ENCODE assay signal across 8 mouse cellular contexts in genomic region chr2:69897618-69898575, GRCm38 (mm10). TPM values are rescaled to one million over a fixed set of nuclear protein-coding genes. Genes with fewer than 3 reads are reported as not detected.
DNase-seq lines count a peak whose midpoint lies in the region; ATAC-seq and TF ChIP-seq lines count a peak whose summit lies in the region.

No protein-coding gene starts in this region.

- DNase-seq in G1E (ENCODE audit: low spot score) = peak; percentile 32
- DNase-seq in cerebellum, adult 11-12 months = peak; percentile 60
- DNase-seq in heart, postnatal 36 days = peak; percentile 46 to 65
- peak; percentile 33 to 65 for DNase-seq in layer of hippocampus, adult 2 months (ENCODE audit: low spot score in 2 of 2)
- peak; percentile 60 for DNase-seq in lung, adult 2 months
- DNase-seq in testis, postnatal 10 days (ENCODE audit: low spot score) = peak; percentile 69

- H3K9ac ChIP-seq in forebrain, embryonic 16.5 days (replicated peaks; ENCODE audit: low read depth, low read length) = peak overlapping the region; percentile 91
- H3K9ac ChIP-seq in neural tube, embryonic 15.5 days (replicated peaks) = peak overlapping the region; percentile 99

- peak overlapping the region; percentile 100 for H3K4me3 ChIP-seq in G1E (ENCODE audit: low read depth, low read length)
- peak overlapping the region; percentile 97 for H3K4me3 ChIP-seq in forebrain, embryonic 16.5 days (replicated peaks; ENCODE audit: low read length)
- peak overlapping the region; percentile 94 for H3K4me3 ChIP-seq in layer of hippocampus, adult 2 months
- peak overlapping the region; percentile 94 for H3K4me3 ChIP-seq in lung, adult 2 months (replicated peaks; ENCODE audit: extremely low read depth, low read depth, low read length)
- H3K4me3 ChIP-seq in neural tube, embryonic 15.5 days (replicated peaks) = peak overlapping the region; percentile 98

- no peaks in the 10 kb centered on the region for H3K27me3 ChIP-seq in G1E (ENCODE audit: insufficient read depth, low read length)
- H3K27me3 ChIP-seq in forebrain, embryonic 16.5 days (replicated peaks; ENCODE audit: control insufficient read depth, insufficient read depth, low read length) = no peaks in the 10 kb centered on the region
- H3K27me3 ChIP-seq in neural tube, embryonic 15.5 days (replicated peaks) = no peaks in the 10 kb centered on the region

- H3K36me3 ChIP-seq in G1E (replicated peaks) = peaks cover 26% of the 10 kb centered on the region
- no peaks in the 10 kb centered on the region; the same call in 1 of the 2 replicates for H3K36me3 ChIP-seq in forebrain, embryonic 16.5 days (ENCODE audit: control insufficient read depth, insufficient read depth)
- H3K36me3 ChIP-seq in neural tube, embryonic 15.5 days = no peaks in the 10 kb centered on the region

- peaks cover 33% of the 10 kb centered on the region for H3K4me1 ChIP-seq in G1E (ENCODE audit: insufficient read depth, low read depth, low read length)
- peaks cover 16% of the 10 kb centered on the region for H3K4me1 ChIP-seq in forebrain, embryonic 16.5 days (replicated peaks; ENCODE audit: control insufficient read depth, insufficient read depth, low read length)
- H3K4me1 ChIP-seq in lung, adult 2 months (ENCODE audit: control insufficient read depth, insufficient read depth, low read length) = peaks cover 6% of the 10 kb centered on the region
- peaks cover 20% of the 10 kb centered on the region for H3K4me1 ChIP-seq in neural tube, embryonic 15.5 days

- intact Hi-C loops in heart, postnatal 36 days (cut with DNase I) = no loop called here

- no peak for TF ChIP-seq CTCF in G1E (IDR thresholded peaks at IDR 0.05; ENCODE audit: low read depth, low read length)
- no peak for TF ChIP-seq CTCF in layer of hippocampus, adult 2 months (conservative IDR thresholded peaks at IDR 0.05)
- TF ChIP-seq CTCF in lung, adult 2 months (IDR thresholded peaks at IDR 0.05; ENCODE audit: insufficient read depth, low read length) = no peak

- under 1% methylated on average over 55 of the region's 55 CpGs for WGBS in forebrain, embryonic 16.5 days
- WGBS in lung, adult 2 months = under 1% methylated on average over 55 of the region's 55 CpGs
- WGBS in neural tube, embryonic 15.5 days = under 1% methylated on average over 55 of the region's 55 CpGs

- H3K9me3 ChIP-seq in G1E (replicated peaks) = no peaks in the 10 kb centered on the region
- H3K9me3 ChIP-seq in forebrain, embryonic 16.5 days (ENCODE audit: control insufficient read depth, low read length) = no peaks in the 10 kb centered on the region
- no peaks in the 10 kb centered on the region for H3K9me3 ChIP-seq in neural tube, embryonic 15.5 days (replicated peaks)

- peak; percentile 81 for ATAC-seq in G1E (ENCODE audit: extremely low read depth, insufficient number of reproducible peaks, low FRiP score, poor library complexity, severe bottlenecking)
- peak; percentile 45 for ATAC-seq in forebrain, embryonic 16.5 days
- peak; percentile 76 for ATAC-seq in neural tube, embryonic 15.5 days (ENCODE audit: low FRiP score)

- TF ChIP-seq POLR2A in lung, adult 2 months (IDR thresholded peaks at IDR 0.05; ENCODE audit: borderline replicate concordance, extremely low read depth, low read depth, low read length) = peak; percentile 22; the same call in 1 of the 2 replicates

- peak overlapping the region; percentile 91 for H3K27ac ChIP-seq in forebrain, embryonic 16.5 days (ENCODE audit: low read length)
- H3K27ac ChIP-seq in layer of hippocampus, adult 2 months = peak overlapping the region; percentile 97
- H3K27ac ChIP-seq in neural tube, embryonic 15.5 days (replicated peaks) = peak overlapping the region; percentile 93

- H3K4me2 ChIP-seq in forebrain, embryonic 16.5 days (ENCODE audit: low read length) = peak overlapping the region; percentile 88
- H3K4me2 ChIP-seq in neural tube, embryonic 15.5 days = peak overlapping the region; percentile 79

RNA-seq across cellular contexts. Expression of gene Ubr3, which starts 0.9 kb away (rescaled TPM):
- total RNA-seq in G1E (2014; fragmentation: Nextera tagmentation) (78.9 and 104 TPM in 2 replicates), G1E (2017) (33.7 and 40.5 TPM in 2 replicates)
- 12.7 and 17.0 TPM in 2 replicates for polyA plus RNA-seq in G1E (2012)
- 15.6 and 18.2 TPM in 2 replicates for polyA plus RNA-seq in forebrain, embryonic 16.5 days (2015; fragmentation: Nextera tagmentation; extraction: Ambion mirVana)
- 100 to 1,000 TPM; 125 to 133 TPM for total RNA-seq in heart, postnatal 36 days (2021)
- total RNA-seq in layer of hippocampus, adult 2 months (2021) = 100 to 1,000 TPM; 121 to 128 TPM
- polyA plus RNA-seq in lung, adult 2 months (2012; rRNA removed) = 10.2 and 14.3 TPM in 2 replicates
- polyA plus RNA-seq in neural tube, embryonic 15.5 days (2015; fragmentation: Nextera tagmentation; extraction: Ambion mirVana) = 15.2 and 17.7 TPM in 2 replicates

RNA-seq across cellular contexts. Expression of gene Mettl5, which starts 12.5 kb away (rescaled TPM):
- total RNA-seq in G1E (2014; fragmentation: Nextera tagmentation) (28.1 and 37.2 TPM in 2 replicates), G1E (2017) (30.8 and 36.9 TPM in 2 replicates)
- 76.4 and 98.6 TPM in 2 replicates for polyA plus RNA-seq in G1E (2012)
- 25.2 and 27.7 TPM in 2 replicates for polyA plus RNA-seq in forebrain, embryonic 16.5 days (2015; fragmentation: Nextera tagmentation; extraction: Ambion mirVana)
- total RNA-seq in heart, postnatal 36 days (2021) = 10 to 100 TPM; 20.8 to 25.3 TPM
- total RNA-seq in layer of hippocampus, adult 2 months (2021) = 10 to 100 TPM; 14.1 to 15.6 TPM
- 4.0 and 4.6 TPM in 2 replicates for polyA plus RNA-seq in lung, adult 2 months (2012; rRNA removed)
- polyA plus RNA-seq in neural tube, embryonic 15.5 days (2015; fragmentation: Nextera tagmentation; extraction: Ambion mirVana) = 30.3 and 34.6 TPM in 2 replicates

RNA-seq across cellular contexts. Expression of gene Ssb, which starts 36.5 kb away (rescaled TPM):
- total RNA-seq in G1E (2014; fragmentation: Nextera tagmentation) (427 and 594 TPM in 2 replicates), G1E (2017) (492 and 574 TPM in 2 replicates)
- polyA plus RNA-seq in G1E (2012) = 29.4 and 41.7 TPM in 2 replicates
- 265 and 292 TPM in 2 replicates for polyA plus RNA-seq in forebrain, embryonic 16.5 days (2015; fragmentation: Nextera tagmentation; extraction: Ambion mirVana)
- 10 to 100 TPM; 61.7 to 68.2 TPM for total RNA-seq in heart, postnatal 36 days (2021)
- total RNA-seq in layer of hippocampus, adult 2 months (2021) = 100 to 1,000 TPM; 125 to 139 TPM
- polyA plus RNA-seq in lung, adult 2 months (2012; rRNA removed) = 1.7 and 4.2 TPM in 2 replicates
- polyA plus RNA-seq in neural tube, embryonic 15.5 days (2015; fragmentation: Nextera tagmentation; extraction: Ambion mirVana) = 263 and 279 TPM in 2 replicates

Comparison
In these comparisons a context has a peak if more than half of its experiments do, and no peak if none do; other contexts are left out.
1. Peak in every context shown above with its lines: DNase-seq, ATAC-seq, H3K4me3 ChIP-seq and H3K27ac ChIP-seq.